Mouse (Mus musculus): Measurements from ENCODE around the gene Slc26a11.
"Not testable (repeated sequence)": the region's sequence is repeated elsewhere in the genome, so short reads cannot be mapped to it uniquely, and the experiment has no call there.

DNA sequence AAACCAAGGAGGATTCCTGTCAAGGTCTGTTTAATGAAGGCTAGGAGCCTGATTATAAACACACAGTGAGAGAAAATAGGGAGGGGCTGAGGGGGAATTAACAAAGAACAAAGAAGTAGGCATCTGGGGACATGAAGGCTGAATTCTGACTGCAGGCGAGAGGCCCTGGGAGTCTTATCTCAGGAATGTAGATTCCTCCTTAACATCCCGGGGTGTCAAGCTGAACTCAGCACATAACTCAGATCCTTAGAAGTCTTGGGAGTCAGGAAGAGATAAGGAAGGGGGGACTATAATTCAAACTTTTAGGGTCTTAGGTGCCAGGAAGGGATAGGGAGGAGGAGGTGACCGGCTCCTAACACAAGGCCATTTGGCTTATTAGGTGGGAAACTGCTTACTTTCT is 31.9 kb downstream of the Slc26a11 start:
- not testable (repeated sequence) for TF ChIP-seq TAL1, GATA1 (IDR thresholded peaks at IDR 0.05; ENCODE audit: low read length)

Data from erythroblast, embryonic 14.5 days (primary cell).